Mouse (Mus musculus) small intestine, adult 2 months (tissue): ENCODE results near the gene Asic2.

Experiments
- CTCF ChIP-seq: fragments of 200-500 bp; IDR thresholded peaks from 2 replicates; pipeline ENCODE4 v1.5.1; 2012; ENCODE audit warnings: low read depth, mild to moderate bottlenecking, control low read depth, inconsistent platforms, low read length, moderate library complexity, mixed read lengths; ENCODE audit not compliant: insufficient replicate concordance, insufficient read length; ENCODE audit errors: extremely low read depth
- POLR2A ChIP-seq: fragments of 200-500 bp; IDR thresholded peaks from 2 replicates; pipeline ENCODE4 v1.6.1; 2012; ENCODE audit warnings: low read depth, mild to moderate bottlenecking, control low read depth, inconsistent platforms, low read length, moderate library complexity

- no peak for TF ChIP-seq POLR2A
- TF ChIP-seq CTCF, result no peak
Measured at GRCm38 (mm10) chr11:81454921-81455320, 513.3 kb downstream of the Asic2 start.
